Mouse (Mus musculus) kidney, embryonic 15.5 days (tissue): Measurements from ENCODE around the gene F9. TPM values are rescaled to one million over a fixed set of nuclear protein-coding genes. Genes with fewer than 3 reads are reported as not detected.

Experiments used
- polyA plus RNA-seq: library from polyadenylated mRNA; unstranded; fragments of >200 nt; fragmentation: Nextera tagmentation; extraction: Ambion mirVana; gene quantifications from 2 replicates; pipeline ENCODE4 v1.2.1, GENCODE M21; 2015

F9 gene
- polyA plus RNA-seq, 1 experiment from 2014 or later, result not detected

Other genes starting within 250 kb of the F9 start
- 1.3 and 1.6 TPM in 2 replicates for gene Mcf2, start 179.6 kb downstream of the F9 start, polyA plus RNA-seq